Mouse (Mus musculus): ENCODE data around the gene Ugt3a2. TPM values are rescaled to one million over a fixed set of nuclear protein-coding genes. Genes with fewer than 3 reads are reported as not detected.

Ugt3a2 gene
- total RNA-seq (2023): not detected

GRCm38 (mm10) chr15:9335341-9335740 lies at the start of gene Ugt3a2:
Gene Ugt3a2 (plus strand): TSS chr15:9335550.

Other genes with a start within 250 kb of the Ugt3a2 start
- 10 to 100 TPM; 13.4 to 14.2 TPM for gene Lmbrd2, start 195.0 kb upstream of the Ugt3a2 start, total RNA-seq (2023)
- gene Skp2, start 180.1 kb upstream of the Ugt3a2 start, total RNA-seq (2023): 1 to 10 TPM; 3.5 to 4.0 TPM
- gene Ugt3a1, start 58.7 kb upstream of the Ugt3a2 start, total RNA-seq (2023): not detected
- 1 to 10 TPM in 1 of 2 experiments, not detected in 1; 1.4 TPM for gene Capsl, start 100.5 kb downstream of the Ugt3a2 start, total RNA-seq (2023)
- 1 to 10 TPM; 3.2 to 3.4 TPM for gene Il7r, start 194.6 kb downstream of the Ugt3a2 start, total RNA-seq (2023)